Comparison of ENCODE assay signal across 35 mouse cellular contexts in the genomic region with DNA sequence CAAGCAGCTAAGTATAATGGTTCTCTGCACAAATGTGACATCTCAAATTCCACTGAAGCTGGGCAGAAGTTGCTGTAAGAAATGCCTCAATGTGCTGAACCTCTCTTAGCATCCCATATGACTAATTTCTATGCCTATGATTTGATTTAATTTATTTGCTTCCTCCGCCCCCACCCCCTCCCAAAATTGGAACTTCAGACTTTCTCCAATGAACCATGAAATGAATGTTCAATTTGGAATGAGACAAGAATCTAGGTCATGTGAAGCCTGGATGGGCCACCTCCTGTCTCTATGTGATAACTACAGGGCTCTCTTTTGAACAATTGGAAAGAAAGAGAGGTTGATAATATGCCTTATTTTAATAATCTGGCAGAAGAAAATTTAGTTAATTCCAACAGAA. TPM values are rescaled to one million over a fixed set of nuclear protein-coding genes. Genes with fewer than 3 reads are reported as not detected.
"Had no signal": no experiment of that assay in that cellular context is flagged by ENCODE, and none has a peak within 500 bp of the region (broad histone marks: within the 10 kb centered on the region; RNA-seq: fewer than 3 reads in every experiment).

No protein-coding gene starts in this region.

- H3K9me3 ChIP-seq: heart, embryonic 10.5 days; heart, embryonic 12.5 days; heart, embryonic 13.5 days; heart, embryonic 15.5 days; hindbrain, embryonic 10.5 days; hindbrain, embryonic 12.5 days; hindbrain, embryonic 13.5 days; hindbrain, embryonic 15.5 days; intestine, embryonic 15.5 days; kidney, embryonic 15.5 days had no signal

- DNase-seq: heart, postnatal 10 days; heart, postnatal 14 days; heart, postnatal 36 days; heart, postnatal 4 days; kidney, adult 11 months; kidney, adult 18-20 months; kidney, adult 2 months; kidney, adult 8-10 months; kidney, adult 9 months; kidney, postnatal 10 days; kidney, postnatal 14 days; kidney, postnatal 25 days; kidney, postnatal 36 days; kidney, postnatal 4 days; layer of hippocampus, postnatal 36 days had no signal

- ATAC-seq: hindbrain, embryonic 16.5 days; hindbrain, postnatal 0 days; inflammation-experienced regulatory T-cells, adult 6 months; intestine, embryonic 15.5 days; intestine, embryonic 16.5 days; intestine, postnatal 0 days had no signal

- H3K27me3 ChIP-seq: heart, embryonic 12.5 days; heart, embryonic 15.5 days; hindbrain, embryonic 15.5 days; intestine, embryonic 15.5 days had no signal

- H3K36me3 ChIP-seq: heart, embryonic 10.5 days; heart, embryonic 12.5 days; heart, embryonic 13.5 days; heart, embryonic 15.5 days; hindbrain, embryonic 10.5 days; hindbrain, embryonic 12.5 days; hindbrain, embryonic 13.5 days; hindbrain, embryonic 15.5 days; intestine, embryonic 15.5 days; kidney, embryonic 15.5 days had no signal

- H3K4me3 ChIP-seq: heart, embryonic 10.5 days; heart, embryonic 12.5 days; heart, embryonic 13.5 days; heart, embryonic 15.5 days; hindbrain, embryonic 10.5 days; hindbrain, embryonic 12.5 days; hindbrain, embryonic 13.5 days; hindbrain, embryonic 15.5 days; intestine, embryonic 15.5 days; kidney, embryonic 15.5 days; layer of hippocampus, adult 2 months had no signal

- H3K4me2 ChIP-seq: heart, embryonic 11.5 days; heart, embryonic 12.5 days; heart, embryonic 13.5 days; heart, embryonic 15.5 days; hindbrain, embryonic 12.5 days; hindbrain, embryonic 13.5 days; hindbrain, embryonic 14.5 days; hindbrain, embryonic 15.5 days; intestine, embryonic 15.5 days; kidney, embryonic 15.5 days had no signal

- H3K27ac ChIP-seq: heart, embryonic 10.5 days; heart, embryonic 13.5 days; heart, embryonic 15.5 days; hindbrain, embryonic 10.5 days; hindbrain, embryonic 12.5 days; hindbrain, embryonic 13.5 days; hindbrain, embryonic 14.5 days; hindbrain, embryonic 15.5 days; hindbrain, postnatal 0 days; intestine, embryonic 15.5 days; kidney, embryonic 15.5 days; kidney, postnatal 0 days; layer of hippocampus, adult 2 months had no signal

- H3K9ac ChIP-seq: heart, embryonic 12.5 days; heart, embryonic 13.5 days; heart, embryonic 15.5 days; hindbrain, embryonic 12.5 days; hindbrain, embryonic 13.5 days; hindbrain, embryonic 14.5 days; hindbrain, embryonic 15.5 days; intestine, embryonic 15.5 days; kidney, embryonic 15.5 days had no signal

- H3K4me1 ChIP-seq: heart, embryonic 10.5 days; heart, embryonic 12.5 days; heart, embryonic 13.5 days; heart, embryonic 15.5 days; hindbrain, embryonic 10.5 days; hindbrain, embryonic 12.5 days; hindbrain, embryonic 13.5 days; hindbrain, embryonic 15.5 days; intestine, embryonic 15.5 days; kidney, embryonic 15.5 days had no signal

RNA-seq across cellular contexts. Expression of gene Ace2, which starts 36.2 kb away (rescaled TPM):
- polyA plus RNA-seq: heart, embryonic 11.5 days; heart, embryonic 14.5 days; inflammation-experienced regulatory T-cells, adult 6 months had no signal
